Mouse (Mus musculus) heart, embryonic 11.5 days (tissue): ENCODE results near the gene Ankrd27. TPM values are rescaled to one million over a fixed set of nuclear protein-coding genes. Genes with fewer than 3 reads are reported as not detected.

Source experiments
- ATAC-seq: fragments of 200-750 bp; cut with Nextera tagmentation; replicated peaks from 2 replicates; pipeline ENCODE4 v1.8.0; 2017; ENCODE audit warnings: moderate library complexity; ENCODE audit not compliant: insufficient number of reproducible peaks, low FRiP score, low TSS enrichment
- H3K27ac ChIP-seq: fragments of 300-500 bp; sonication (generic); 2 replicates; pipeline ENCODE4 v1.5.1; 2014; ENCODE audit warnings: mild to moderate bottlenecking, low read depth, low read length
- H3K27me3 ChIP-seq: fragments of 300-500 bp; sonication (generic); 2 replicates; pipeline ENCODE4 v1.6.1; 2014; ENCODE audit warnings: mild to moderate bottlenecking, low read length, mixed read lengths; ENCODE audit not compliant: control insufficient read depth, insufficient read depth
- H3K36me3 ChIP-seq: fragments of 300-500 bp; sonication (generic); 2 replicates; pipeline ENCODE4 v1.6.1; 2014; ENCODE audit warnings: mild to moderate bottlenecking, low read length, moderate library complexity, mixed read lengths; ENCODE audit not compliant: control insufficient read depth, insufficient read depth
- H3K4me1 ChIP-seq: fragments of 300-500 bp; sonication (generic); 2 replicates; pipeline ENCODE4 v1.6.1; 2014; ENCODE audit warnings: low read length; ENCODE audit not compliant: control insufficient read depth, insufficient read depth
- H3K4me2 ChIP-seq: fragments of 300-500 bp; sonication (generic); 2 replicates; pipeline ENCODE4 v1.6.1; 2014; ENCODE audit warnings: mild to moderate bottlenecking, moderate library complexity
- H3K4me3 ChIP-seq: fragments of 300-500 bp; sonication (generic); 2 replicates; pipeline ENCODE4 v1.5.1; 2014; ENCODE audit warnings: low read depth, low read length
- H3K9ac ChIP-seq: fragments of 300-500 bp; sonication (generic); 2 replicates; pipeline ENCODE4 v1.6.1; 2014; ENCODE audit warnings: mild to moderate bottlenecking, low read depth, low read length, moderate library complexity
- H3K9me3 ChIP-seq: fragments of 300-500 bp; sonication (generic); replicated peaks from 2 replicates; pipeline ENCODE4 v1.6.1; 2016; ENCODE audit warnings: low read length; ENCODE audit not compliant: control insufficient read depth
- WGBS: fragments of 180-500 bp; shearing (Covaris S2); extraction: QIAGEN DNeasy Blood & Tissue Kit; methylation state at CpG from one replicate; pipeline ENCODE4 v1.1.7; 2014; ENCODE audit not compliant: insufficient replicate concordance; 5-methylcytosine and 5-hydroxymethylcytosine counted together
- polyA plus RNA-seq: library from polyadenylated mRNA; unstranded; fragments of >200 nt; fragmentation: Nextera tagmentation; extraction: Ambion mirVana; gene quantifications from 2 replicates; pipeline ENCODE4 v1.2.1, GENCODE M21; 2014

Ankrd27 gene
- 15.5 and 18.8 TPM in 2 replicates for polyA plus RNA-seq

GRCm38 (mm10) chr7:35586055-35586905 is at the start of gene Ankrd27:
Ankrd27 (plus strand) TSS chr7:35586244.
- H3K4me3 ChIP-seq = peak within 1 kb of the TSS; percentile 81
- WGBS = under 1% methylated on average over 49 of the region's 49 CpGs
- H3K4me2 ChIP-seq = peak within 1 kb of the TSS; percentile 85
- H3K36me3 ChIP-seq = no peaks in the 10 kb centered on the region
- peak within 1 kb of the TSS; percentile 81 for H3K9ac ChIP-seq
- H3K9me3 ChIP-seq = no peaks in the 10 kb centered on the region
- peak within 1 kb of the TSS; percentile 55 for H3K27ac ChIP-seq
- peaks cover 12% of the 10 kb centered on the region for H3K4me1 ChIP-seq
- peak; percentile 95 for ATAC-seq
- H3K27me3 ChIP-seq = peaks cover 12% of the 10 kb centered on the region; the same call in 1 of the 2 replicates

GRCm38 (mm10) chr7:35537562-35537961 is 48.5 kb upstream of the Ankrd27 start, which contains the start of gene Tdrd12:
Tdrd12 (minus strand) TSS chr7:35537745.
- Histone ChIP-seq H3K4me2 (no peak within 1 kb of the TSS), H3K4me3 (no peak within 1 kb of the TSS), H3K9ac (no peak within 1 kb of the TSS), H3K27me3 (no peaks in the 10 kb centered on the region), H3K4me1 (no peaks in the 10 kb centered on the region), H3K27ac (no peak within 1 kb of the TSS), H3K36me3 (no peaks in the 10 kb centered on the region), H3K9me3 (no peaks in the 10 kb centered on the region)
- no peak for ATAC-seq
- 82% methylated on average over 17 of the region's 17 CpGs for WGBS

- ATAC-seq = no peak
- WGBS = 31% methylated on average over 4 of the region's 4 CpGs
- H3K36me3 ChIP-seq = peaks cover 17% of the 10 kb centered on the region
Measured at GRCm38 (mm10) chr7:35545881-35546280, 40.2 kb upstream of the Ankrd27 start.

GRCm38 (mm10) chr7:35553751-35554604 is 32.1 kb upstream of the Ankrd27 start:
- WGBS = 61% methylated on average over 10 of the region's 10 CpGs
- no peak for ATAC-seq
- H3K36me3 ChIP-seq = peaks cover 13% of the 10 kb centered on the region
- H3K4me1 ChIP-seq = peaks cover 4% of the 10 kb centered on the region; the same call in 1 of the 2 replicates
- H3K27me3 ChIP-seq = no peaks in the 10 kb centered on the region
- no peaks in the 10 kb centered on the region for H3K9me3 ChIP-seq
- 0 out of 2 replicates have a peak overlapping the region, but pooled peaks have one; percentile 98 for H3K27ac ChIP-seq
- peak overlapping the region; percentile 86 for H3K4me3 ChIP-seq
- H3K9ac ChIP-seq = peak overlapping the region; percentile 98; the same call in 1 of the 2 replicates
- peak overlapping the region; percentile 96 for H3K4me2 ChIP-seq

More at GRCm38 (mm10) chr7:35545881-35546280, 40.2 kb upstream of the Ankrd27 start:
- Histone ChIP-seq H3K4me1 (no peaks in the 10 kb centered on the region), H3K27me3 (no peaks in the 10 kb centered on the region), H3K4me2 (no peak overlapping the region), H3K9me3 (no peaks in the 10 kb centered on the region), H3K27ac (no peak overlapping the region), H3K9ac (no peak overlapping the region), H3K4me3 (no peak overlapping the region)

- H3K4me3 ChIP-seq = peak overlapping the region; percentile 86
- H3K9me3 ChIP-seq = no peaks in the 10 kb centered on the region
- WGBS = 6% methylated on average over 28 of the region's 28 CpGs
- H3K4me2 ChIP-seq = peak overlapping the region; percentile 96
- no peaks in the 10 kb centered on the region for H3K27me3 ChIP-seq
- ATAC-seq = peak; percentile 44; the same call in 1 of the 2 replicates
- H3K27ac ChIP-seq = peak overlapping the region; percentile 98
- H3K4me1 ChIP-seq = peaks cover 4% of the 10 kb centered on the region; the same call in 1 of the 2 replicates
- peak overlapping the region; percentile 98 for H3K9ac ChIP-seq
- H3K36me3 ChIP-seq = peaks cover 11% of the 10 kb centered on the region
Measured at GRCm38 (mm10) chr7:35554605-35555175, 31.4 kb upstream of the Ankrd27 start.

GRCm38 (mm10) chr7:35555224-35556204 is 30.5 kb upstream of the Ankrd27 start:
- Histone ChIP-seq H3K4me3 (peak overlapping the region; percentile 86), H3K36me3 (peaks cover 4% of the 10 kb centered on the region)
- 1% methylated on average over 93 of the region's 93 CpGs for WGBS

GRCm38 (mm10) chr7:35556205-35556603 is 29.8 kb upstream of the Ankrd27 start, which contains the start of gene Nudt19:
Nudt19 (minus strand) TSS chr7:35556304.
- no peaks in the 10 kb centered on the region for H3K27me3 ChIP-seq
- WGBS = 58% methylated on average over 4 of the region's 4 CpGs
- peak within 1 kb of the TSS; percentile 96 for H3K4me2 ChIP-seq

More at GRCm38 (mm10) chr7:35555224-35556204, 30.5 kb upstream of the Ankrd27 start:
- Histone ChIP-seq H3K9me3 (no peaks in the 10 kb centered on the region), H3K4me2 (peak overlapping the region; percentile 96), H3K27me3 (no peaks in the 10 kb centered on the region), H3K4me1 (peaks cover 4% of the 10 kb centered on the region; the same call in 1 of the 2 replicates), H3K9ac (peak overlapping the region; percentile 98), H3K27ac (peak overlapping the region; percentile 98)
- peak; percentile 89 for ATAC-seq

More at GRCm38 (mm10) chr7:35556205-35556603, 29.8 kb upstream of the Ankrd27 start, which contains the start of gene Nudt19:
- peak within 1 kb of the TSS; percentile 86 for H3K4me3 ChIP-seq
- H3K36me3 ChIP-seq = no peaks in the 10 kb centered on the region
- H3K27ac ChIP-seq = peak within 1 kb of the TSS; percentile 98
- peaks cover 4% of the 10 kb centered on the region; the same call in 1 of the 2 replicates for H3K4me1 ChIP-seq
- ATAC-seq = no peak
- peak within 1 kb of the TSS; percentile 98 for H3K9ac ChIP-seq
- H3K9me3 ChIP-seq = no peaks in the 10 kb centered on the region
